Mouse (Mus musculus) spleen, adult 2 months (tissue): ENCODE data around the gene Jmjd1c.

Experiments used
- CTCF ChIP-seq: fragments of 200-500 bp; IDR thresholded peaks from 2 replicates; pipeline ENCODE4 v1.5.1; 2011; ENCODE audit warnings: mild to moderate bottlenecking, inconsistent platforms; ENCODE audit not compliant: insufficient read depth, insufficient read length, insufficient replicate concordance; ENCODE audit errors: extremely low read depth
- POLR2A ChIP-seq: fragments of 200-500 bp; IDR thresholded peaks from 2 replicates; pipeline ENCODE4 v1.6.1; 2011; ENCODE audit warnings: low read depth, low read length, inconsistent platforms

DNA sequence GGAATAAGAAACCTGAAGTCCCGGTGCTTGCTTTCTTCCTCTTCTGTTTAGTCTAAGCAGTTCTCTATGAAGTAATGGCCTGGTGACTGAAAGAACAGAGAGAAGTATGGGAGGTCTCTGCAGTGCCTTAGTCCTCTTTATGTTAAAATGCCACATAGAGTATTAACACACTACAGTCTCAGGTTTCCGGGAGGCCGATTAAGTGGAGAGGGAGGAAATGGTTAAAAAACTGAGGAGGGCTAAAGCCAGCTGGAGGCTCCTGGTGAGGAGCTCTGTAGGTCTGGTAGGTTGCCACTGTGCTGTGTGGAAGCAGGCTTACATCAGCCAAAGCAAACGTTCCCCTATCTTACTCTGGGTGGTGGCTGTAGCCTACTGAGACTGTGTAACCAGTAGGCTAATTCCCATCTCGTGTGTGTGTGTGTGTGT is 19.8 kb downstream of the Jmjd1c start:
- TF ChIP-seq POLR2A (no peak), CTCF (no peak)
